Mouse (Mus musculus) forebrain, embryonic 12.5 days (tissue): ENCODE measurements around the gene Mta1. TPM values are rescaled to one million over a fixed set of nuclear protein-coding genes. Genes with fewer than 3 reads are reported as not detected.

Source experiments
- ATAC-seq: fragments of 200-750 bp; cut with Nextera tagmentation; 2 replicates; pipeline ENCODE4 v1.8.0; 2017; ENCODE audit warnings: moderate TSS enrichment; ENCODE audit not compliant: low FRiP score
- H3K27ac ChIP-seq: fragments of 300-500 bp; sonication (generic); 2 replicates; pipeline ENCODE4 v1.5.1; 2016; ENCODE audit warnings: mild to moderate bottlenecking
- H3K27me3 ChIP-seq: fragments of 300-500 bp; sonication (generic); 2 replicates; pipeline ENCODE4 v1.6.1; 2016; ENCODE audit warnings: mild to moderate bottlenecking
- H3K36me3 ChIP-seq: fragments of 300-500 bp; sonication (generic); replicated peaks from 2 replicates; pipeline ENCODE4 v1.6.1; 2016; ENCODE audit warnings: mild to moderate bottlenecking
- H3K4me1 ChIP-seq: fragments of 300-500 bp; sonication (generic); 2 replicates; pipeline ENCODE4 v1.6.1; 2016
- H3K4me2 ChIP-seq: fragments of 300-500 bp; sonication (generic); 2 replicates; pipeline ENCODE4 v1.6.1; 2016; ENCODE audit warnings: mild to moderate bottlenecking, moderate library complexity
- H3K4me3 ChIP-seq: fragments of 300-500 bp; sonication (generic); replicated peaks from 2 replicates; pipeline ENCODE4 v1.5.1; 2016; ENCODE audit warnings: mild to moderate bottlenecking
- H3K9ac ChIP-seq: fragments of 300-500 bp; sonication (generic); 2 replicates; pipeline ENCODE4 v1.6.1; 2016; ENCODE audit warnings: mild to moderate bottlenecking
- H3K9me3 ChIP-seq: fragments of 300-500 bp; sonication (generic); 2 replicates; pipeline ENCODE4 v1.6.1; 2016
- WGBS: fragments of 180-500 bp; shearing (Covaris S2); methylation state at CpG from one replicate; pipeline ENCODE4 v1.1.7; 2016; 5-methylcytosine and 5-hydroxymethylcytosine counted together
- polyA plus RNA-seq: library from polyadenylated mRNA; unstranded; fragments of >200 nt; fragmentation: Nextera tagmentation; extraction: Ambion mirVana; gene quantifications from 2 replicates; pipeline ENCODE4 v1.2.1, GENCODE M21; 2016

The Mta1 gene
- polyA plus RNA-seq, 1 experiment from 2014 or later: 22.7 TPM

DNA sequence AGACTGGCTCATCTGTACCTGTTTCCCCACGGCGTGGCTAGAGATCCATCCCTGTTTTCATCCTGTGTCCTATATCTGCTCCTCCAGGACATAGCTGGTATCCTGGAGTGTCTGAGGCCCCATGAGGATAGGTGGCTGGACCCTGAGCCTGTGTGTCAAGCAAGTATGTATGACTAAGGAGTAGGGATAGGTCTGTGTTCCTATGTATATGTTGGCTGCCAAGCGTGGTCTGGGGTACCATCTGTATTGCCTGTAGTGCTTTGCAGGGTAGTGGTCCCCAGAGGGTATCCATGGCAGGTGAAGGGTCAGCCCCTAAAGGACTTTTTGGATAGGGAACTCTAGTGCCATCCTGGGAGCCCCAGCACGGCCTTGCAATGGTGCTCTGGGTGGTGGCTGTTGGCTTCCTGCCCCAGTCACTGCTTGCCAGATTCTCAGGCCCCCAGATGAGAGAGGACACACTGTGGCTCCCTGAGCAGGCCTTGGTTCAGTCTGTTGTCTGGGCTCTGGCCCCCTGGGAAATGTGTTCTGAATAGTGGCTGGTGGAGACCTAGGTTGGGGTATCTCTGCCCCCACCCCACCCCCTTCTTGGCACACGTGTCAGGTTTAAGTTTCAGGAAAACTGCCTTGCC lies 2.5 kb downstream of the Mta1 start:
- no peaks in the 10 kb centered on the region for H3K9me3 ChIP-seq
- 78% methylated on average over 5 of the region's 5 CpGs for WGBS
- H3K27me3 ChIP-seq: no peaks in the 10 kb centered on the region
- peak overlapping the region; percentile 36; the same call in 1 of the 2 replicates for H3K27ac ChIP-seq
- peaks cover 9% of the 10 kb centered on the region for H3K36me3 ChIP-seq
- peak overlapping the region; percentile 92; the same call in 1 of the 2 replicates for H3K4me2 ChIP-seq
- 0 out of 2 replicates have a peak overlapping the region, but pooled peaks have one; percentile 100 for H3K9ac ChIP-seq
- H3K4me3 ChIP-seq: no peak overlapping the region; the same call in 1 of the 2 replicates
- H3K4me1 ChIP-seq: peaks cover 41% of the 10 kb centered on the region
- no peak for ATAC-seq

DNA sequence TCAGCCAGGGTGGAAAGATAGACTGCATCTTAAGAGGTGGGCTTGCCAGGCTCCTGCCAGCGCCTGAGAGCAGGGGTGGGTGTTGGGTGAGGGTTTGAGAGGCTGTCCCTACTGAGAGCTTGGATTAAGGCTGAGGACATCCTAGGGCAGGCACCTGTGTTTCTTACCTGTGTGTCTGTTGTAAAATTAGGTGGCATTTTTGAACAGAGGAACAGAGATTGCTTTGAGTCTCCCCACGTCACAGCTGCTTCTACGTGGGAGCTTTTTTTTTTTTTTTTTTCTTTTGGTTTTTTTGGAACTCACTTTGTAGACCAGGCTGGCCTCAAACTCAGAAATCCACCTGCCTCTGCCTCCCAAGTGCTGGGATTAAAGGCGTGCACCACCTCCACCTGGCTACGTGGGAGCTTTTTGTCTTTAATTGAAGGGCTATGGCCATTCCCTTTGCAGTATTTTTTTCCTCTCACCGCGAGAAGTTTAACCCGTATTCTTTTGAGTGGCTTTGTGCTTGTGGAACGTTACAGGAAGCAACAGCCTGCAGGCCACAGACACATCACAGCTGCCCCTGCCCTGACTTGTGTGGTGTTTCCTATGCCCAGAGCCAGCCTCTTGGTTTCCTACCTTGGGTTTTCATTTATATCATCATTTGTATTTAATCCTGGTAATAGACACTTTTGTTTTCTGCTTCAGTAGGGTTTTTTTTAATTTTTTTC lies 3.3 kb downstream of the Mta1 start:
- H3K27ac ChIP-seq: no peak overlapping the region
- H3K9me3 ChIP-seq: no peaks in the 10 kb centered on the region
- no peaks in the 10 kb centered on the region for H3K27me3 ChIP-seq
- H3K4me2 ChIP-seq: no peak overlapping the region
- H3K9ac ChIP-seq: no peak overlapping the region
- H3K4me1 ChIP-seq: peaks cover 41% of the 10 kb centered on the region
- no peak overlapping the region for H3K4me3 ChIP-seq
- no peak for ATAC-seq
- 83% methylated on average over 9 of the region's 9 CpGs for WGBS
- H3K36me3 ChIP-seq: peaks cover 9% of the 10 kb centered on the region

DNA sequence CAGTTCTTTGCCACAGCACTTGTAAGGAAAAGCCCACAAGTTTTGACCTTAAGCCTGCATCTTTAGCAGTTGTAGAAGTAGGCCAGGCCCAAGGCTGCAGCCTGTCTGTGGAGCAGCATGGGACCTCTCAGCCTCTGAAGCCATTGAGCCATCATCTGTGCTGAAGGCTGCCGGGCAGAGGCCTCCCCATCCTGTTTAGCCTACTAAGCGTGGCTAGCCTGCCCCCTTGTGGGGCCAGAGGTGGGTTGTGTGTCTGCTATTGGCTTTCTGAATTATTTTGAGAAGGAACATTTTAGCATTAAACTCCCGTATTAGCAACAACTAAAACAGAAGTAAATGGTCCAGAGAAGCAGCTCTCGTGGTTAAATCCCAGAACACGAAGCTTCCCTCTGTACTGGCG lies 4.4 kb downstream of the Mta1 start:
- no peaks in the 10 kb centered on the region for H3K9me3 ChIP-seq
- no peak overlapping the region for H3K9ac ChIP-seq
- no peak overlapping the region for H3K27ac ChIP-seq
- H3K4me1 ChIP-seq: peaks cover 35% of the 10 kb centered on the region
- H3K4me2 ChIP-seq: no peak overlapping the region
- WGBS: 65% methylated on average over 6 of the region's 6 CpGs
- H3K4me3 ChIP-seq: no peak overlapping the region
- H3K36me3 ChIP-seq: peaks cover 9% of the 10 kb centered on the region
- H3K27me3 ChIP-seq: no peaks in the 10 kb centered on the region
- no peak for ATAC-seq

DNA sequence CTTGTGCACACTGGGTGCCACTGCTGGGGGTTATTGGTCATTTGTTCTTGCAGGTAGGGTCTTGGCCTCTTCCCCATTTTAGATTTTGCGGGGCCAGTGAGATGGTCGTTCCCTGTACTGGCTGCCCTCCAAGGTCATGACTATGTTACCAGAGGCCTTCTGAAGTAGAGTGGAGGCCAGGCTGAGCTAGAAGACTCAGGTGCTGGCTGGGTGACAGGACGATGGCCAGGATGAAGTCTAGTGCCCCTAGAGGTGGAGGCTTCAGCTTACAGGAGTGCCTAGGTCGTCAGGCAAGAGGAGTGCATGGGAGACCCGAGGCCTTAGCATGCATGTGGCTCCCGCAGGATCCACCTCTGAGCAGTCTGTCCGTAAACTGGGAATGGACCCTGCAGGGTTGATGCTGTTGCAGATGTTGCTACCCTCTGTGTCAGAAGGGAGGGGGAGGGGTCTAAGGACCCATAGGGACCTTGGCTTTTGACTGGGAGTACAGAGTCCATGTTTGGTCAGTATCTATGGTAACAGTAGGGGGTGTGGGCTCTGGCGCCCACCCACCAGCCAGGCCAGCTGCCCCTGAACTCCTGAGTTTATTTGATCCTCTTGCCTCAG lies 5.9 kb downstream of the Mta1 start:
- Histone ChIP-seq H3K36me3 (peaks cover 10% of the 10 kb centered on the region), H3K27ac (no peak overlapping the region), H3K4me2 (no peak overlapping the region), H3K9ac (no peak overlapping the region), H3K27me3 (no peaks in the 10 kb centered on the region), H3K9me3 (no peaks in the 10 kb centered on the region), H3K4me1 (peaks cover 29% of the 10 kb centered on the region), H3K4me3 (no peak overlapping the region)
- 89% methylated on average over 8 of the region's 8 CpGs for WGBS
- no peak for ATAC-seq

DNA sequence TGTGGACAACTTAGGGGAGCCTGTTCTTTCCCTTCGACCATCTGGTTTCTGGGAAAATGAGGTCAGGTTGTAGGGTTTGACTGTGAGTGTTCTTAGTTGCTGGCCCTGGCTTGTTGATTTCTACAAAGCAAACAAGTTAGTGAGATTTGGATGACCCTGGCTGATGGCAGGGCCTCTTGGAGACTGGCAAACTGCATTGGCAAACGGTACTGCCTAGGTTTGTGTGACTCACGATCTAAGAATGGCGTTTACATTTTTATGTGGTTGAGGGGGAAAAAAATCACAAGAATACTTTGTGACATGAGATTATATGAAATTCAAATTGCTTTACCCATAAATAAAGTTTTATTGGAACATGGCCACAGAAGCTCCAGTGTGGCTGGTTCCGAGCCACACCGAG lies 8.3 kb downstream of the Mta1 start:
- H3K9me3 ChIP-seq: no peaks in the 10 kb centered on the region
- H3K4me3 ChIP-seq: no peak overlapping the region
- H3K36me3 ChIP-seq: peaks cover 13% of the 10 kb centered on the region

DNA sequence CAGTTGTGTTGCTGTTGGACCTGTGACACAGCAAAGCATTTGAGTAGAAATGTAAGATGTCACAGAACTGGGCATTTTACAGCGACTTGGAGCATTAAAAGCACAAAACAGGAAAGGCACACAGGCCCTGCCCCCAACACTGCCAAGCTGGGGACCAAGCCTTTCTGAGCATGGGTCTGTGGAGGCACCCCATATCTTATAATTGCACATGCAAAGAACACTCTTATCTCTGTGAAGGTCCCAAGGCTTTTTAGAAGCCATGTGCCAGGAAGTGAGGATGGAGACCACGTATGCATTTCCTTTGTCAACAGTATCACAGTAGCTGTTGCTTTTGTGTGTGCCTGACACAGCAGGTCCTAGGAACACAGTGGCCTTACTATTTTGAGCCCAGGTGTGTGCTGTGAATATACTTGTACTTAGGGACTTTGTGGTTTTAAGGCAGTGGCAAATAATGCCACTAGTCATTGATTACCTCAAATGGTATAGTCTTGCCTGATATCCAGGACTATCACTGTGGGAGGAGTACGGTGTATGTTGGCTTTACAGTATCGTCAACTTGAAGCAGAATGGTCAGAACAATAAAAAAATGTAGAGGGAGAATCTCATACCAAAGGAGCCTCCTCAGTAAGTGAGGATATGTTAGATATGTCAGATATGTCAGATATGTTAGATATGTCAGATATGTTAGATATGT lies 9.5 kb downstream of the Mta1 start:
- ATAC-seq: no peak
- 87% methylated on average over 4 of the region's 4 CpGs for WGBS
- no peak overlapping the region for H3K4me3 ChIP-seq
- peaks cover 20% of the 10 kb centered on the region for H3K36me3 ChIP-seq
- no peaks in the 10 kb centered on the region for H3K27me3 ChIP-seq
- no peak overlapping the region for H3K9ac ChIP-seq
- H3K27ac ChIP-seq: no peak overlapping the region
- H3K9me3 ChIP-seq: no peaks in the 10 kb centered on the region
- H3K4me1 ChIP-seq: peaks cover 6% of the 10 kb centered on the region; the same call in 1 of the 2 replicates
- no peak overlapping the region for H3K4me2 ChIP-seq

More for the DNA sequence above, 8.3 kb downstream of the Mta1 start:
- peaks cover 6% of the 10 kb centered on the region; the same call in 1 of the 2 replicates for H3K4me1 ChIP-seq
- no peak overlapping the region for H3K4me2 ChIP-seq
- no peak for ATAC-seq
- no peak overlapping the region for H3K27ac ChIP-seq
- 94% methylated on average over 6 of the region's 6 CpGs for WGBS
- no peaks in the 10 kb centered on the region for H3K27me3 ChIP-seq
- H3K9ac ChIP-seq: no peak overlapping the region

DNA sequence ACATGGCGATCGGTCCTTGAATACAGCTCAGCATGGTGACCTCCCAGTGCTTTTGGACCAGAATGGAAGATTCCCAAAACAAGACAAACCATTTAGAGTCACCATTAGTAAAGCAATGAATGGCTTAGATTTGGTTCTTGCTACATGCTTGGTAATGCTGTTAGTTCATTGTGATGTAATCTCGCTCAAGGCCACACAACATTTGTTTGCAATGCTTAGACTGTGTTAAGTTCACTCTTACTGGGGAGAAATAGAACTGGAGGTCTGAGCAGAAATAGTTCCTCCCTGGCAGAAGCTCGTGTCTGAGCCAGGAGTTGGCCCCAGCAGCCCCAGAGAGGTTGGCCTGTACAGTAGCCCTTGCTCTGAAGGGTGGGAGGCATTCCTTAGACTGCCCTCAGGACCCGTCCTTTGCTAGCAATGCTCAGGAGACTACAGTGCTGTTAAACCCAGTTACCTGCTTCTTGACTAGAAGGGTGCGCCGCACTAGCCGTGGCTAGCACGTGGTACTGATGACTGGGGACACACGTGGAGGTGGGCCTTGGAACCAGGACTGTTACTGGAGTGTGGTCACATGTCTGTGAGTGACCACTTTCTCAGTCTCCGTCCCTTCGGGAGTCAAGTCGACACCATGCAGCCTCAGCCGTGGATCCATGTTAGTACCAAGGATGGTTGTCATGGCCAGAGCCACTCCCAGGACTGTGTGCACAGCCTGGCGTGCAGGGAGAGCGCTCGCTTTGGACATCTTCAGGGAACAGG lies 10.6 kb downstream of the Mta1 start:
- 89% methylated on average over 17 of the region's 17 CpGs for WGBS
- no peaks in the 10 kb centered on the region; the same call in 1 of the 2 replicates for H3K4me1 ChIP-seq
- no peaks in the 10 kb centered on the region for H3K9me3 ChIP-seq
- H3K4me3 ChIP-seq: no peak overlapping the region
- no peak for ATAC-seq
- no peak overlapping the region for H3K9ac ChIP-seq
- no peak overlapping the region for H3K27ac ChIP-seq
- no peaks in the 10 kb centered on the region for H3K27me3 ChIP-seq
- H3K36me3 ChIP-seq: peaks cover 32% of the 10 kb centered on the region
- H3K4me2 ChIP-seq: no peak overlapping the region

DNA sequence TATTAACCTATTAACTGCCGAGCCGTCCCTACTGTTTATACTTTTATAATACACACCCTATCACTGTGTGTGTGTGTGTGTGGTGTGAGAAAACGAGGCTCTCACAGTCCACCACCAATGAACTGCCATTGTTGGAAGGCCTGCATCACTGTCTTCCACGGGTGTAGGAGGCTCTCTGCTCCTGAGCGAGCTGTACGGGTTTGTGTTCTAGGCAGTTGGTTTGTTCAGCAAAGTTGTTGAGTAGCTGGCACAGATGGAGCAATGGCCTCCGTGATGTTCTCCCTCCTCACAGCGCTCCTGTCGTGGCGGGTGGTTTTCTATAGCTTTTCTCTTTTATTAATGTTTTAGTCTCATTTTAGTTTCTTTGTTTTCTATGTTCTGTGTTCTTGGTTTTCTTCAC lies 11.7 kb downstream of the Mta1 start:
- Histone ChIP-seq H3K4me3 (no peak overlapping the region), H3K27me3 (no peaks in the 10 kb centered on the region), H3K27ac (no peak overlapping the region), H3K9me3 (no peaks in the 10 kb centered on the region), H3K36me3 (peaks cover 39% of the 10 kb centered on the region), H3K4me1 (no peaks in the 10 kb centered on the region; the same call in 1 of the 2 replicates), H3K9ac (no peak overlapping the region), H3K4me2 (no peak overlapping the region)
- ATAC-seq: no peak
- 82% methylated on average over 10 of the region's 10 CpGs for WGBS

DNA sequence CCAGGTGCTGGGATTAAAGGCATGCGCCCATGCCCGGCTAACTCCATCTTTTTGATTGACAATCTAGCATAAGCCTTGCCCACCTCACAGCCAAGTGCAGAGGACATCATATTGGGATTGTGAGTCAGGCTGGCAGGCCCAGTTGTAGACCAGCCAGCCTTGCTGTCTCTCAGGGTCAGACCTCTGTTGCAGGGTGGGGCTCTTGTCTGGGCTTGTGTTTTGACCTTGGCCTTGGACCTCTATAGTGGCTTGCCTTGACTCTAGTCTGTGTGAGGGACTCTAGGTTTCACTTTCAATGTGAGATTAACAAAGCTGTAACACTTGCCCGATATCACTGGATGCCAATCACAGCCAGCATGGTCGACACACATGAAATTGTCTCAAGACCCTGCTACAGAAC lies 16.1 kb downstream of the Mta1 start:
- no peak for ATAC-seq
- no peak overlapping the region for H3K9ac ChIP-seq
- no peaks in the 10 kb centered on the region for H3K4me1 ChIP-seq
- peaks cover 70% of the 10 kb centered on the region for H3K36me3 ChIP-seq
- no peak overlapping the region for H3K4me2 ChIP-seq
- WGBS: 92% methylated on average over 4 of the region's 4 CpGs
- H3K9me3 ChIP-seq: no peaks in the 10 kb centered on the region
- no peaks in the 10 kb centered on the region for H3K27me3 ChIP-seq
- no peak overlapping the region for H3K27ac ChIP-seq
- no peak overlapping the region for H3K4me3 ChIP-seq

DNA sequence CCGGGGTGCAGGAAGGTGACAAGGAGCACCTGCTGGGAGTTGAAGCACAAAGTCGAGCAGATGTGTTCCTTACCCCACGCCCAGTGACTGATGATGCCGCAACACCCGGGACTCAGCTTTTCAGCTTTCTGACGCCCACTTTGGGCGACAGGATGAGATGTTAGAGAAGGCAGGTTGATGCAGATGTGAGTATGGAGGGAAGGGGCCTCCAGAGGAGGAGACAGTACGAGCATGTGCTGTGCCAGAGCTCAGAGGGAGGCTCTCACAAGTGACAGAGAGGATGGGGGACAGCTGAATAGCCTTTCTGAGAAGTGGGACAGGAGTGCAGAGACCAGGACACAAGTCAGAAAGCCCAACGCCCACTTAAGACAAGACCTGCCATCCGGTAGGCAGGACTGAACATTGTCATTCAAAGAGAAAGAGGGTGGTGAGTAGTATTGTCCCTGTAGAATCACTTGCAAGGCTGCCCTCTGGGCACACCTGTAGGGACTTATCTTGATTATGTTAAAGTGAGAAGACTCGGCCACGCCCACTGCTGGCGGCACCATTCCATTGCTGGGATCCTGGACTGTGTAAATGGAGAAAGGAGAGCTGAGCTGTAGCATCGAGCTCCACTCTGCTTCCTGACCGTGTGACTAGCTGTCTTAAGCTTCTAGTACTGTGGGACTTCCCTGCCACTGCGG lies 16.9 kb downstream of the Mta1 start:
- H3K9ac ChIP-seq: no peak overlapping the region
- no peak overlapping the region for H3K4me3 ChIP-seq
- no peaks in the 10 kb centered on the region for H3K9me3 ChIP-seq
- H3K27ac ChIP-seq: no peak overlapping the region
- no peak overlapping the region for H3K4me2 ChIP-seq
- no peak for ATAC-seq
- peaks cover 73% of the 10 kb centered on the region for H3K36me3 ChIP-seq
- H3K27me3 ChIP-seq: no peaks in the 10 kb centered on the region
- H3K4me1 ChIP-seq: no peaks in the 10 kb centered on the region
- WGBS: 87% methylated on average over 16 of the region's 16 CpGs
